Mouse (Mus musculus) gastrocnemius, postnatal 25 days (tissue): ENCODE results near the gene Sfxn2. TPM values are rescaled to one million over a fixed set of nuclear protein-coding genes. Genes with fewer than 3 reads are reported as not detected.

Experiments
- DNase-seq: peaks from one replicate; pipeline ENCODE4 v3.0.0; 2022
- total RNA-seq, 2 experiments: library from RNA; stranded (reverse); gene quantifications; 1 replicate in 1 of 2; 2 replicates in 1 of 2; pipeline ENCODE4 v1.2.3; 2021

The Sfxn2 gene
- total RNA-seq, 2 experiments from 2014 or later, result 2.8 TPM

GRCm38 (mm10) chr19:46599375-46600256 lies 26.5 kb downstream of the Sfxn2 start:
- DNase-seq, result no peak

GRCm38 (mm10) chr19:46600371-46600770 lies 27.2 kb downstream of the Sfxn2 start:
- DNase-seq, result no peak

GRCm38 (mm10) chr19:46601491-46601890 lies 28.3 kb downstream of the Sfxn2 start:
- no peak for DNase-seq

- DNase-seq, result no peak
These were observed 29.2 kb downstream of the Sfxn2 start for GRCm38 (mm10) chr19:46602406-46602805.

GRCm38 (mm10) chr19:46606718-46607117 lies 33.6 kb downstream of the Sfxn2 start:
- no peak for DNase-seq

GRCm38 (mm10) chr19:46607424-46607823 lies 34.3 kb downstream of the Sfxn2 start:
- peak; percentile 40 for DNase-seq

- DNase-seq, result no peak
These were observed 35.0 kb downstream of the Sfxn2 start for GRCm38 (mm10) chr19:46608158-46608557.

GRCm38 (mm10) chr19:46616378-46616777 lies 43.2 kb downstream of the Sfxn2 start:
- no peak for DNase-seq

GRCm38 (mm10) chr19:46617361-46617760 lies 44.2 kb downstream of the Sfxn2 start:
- DNase-seq, result no peak

- DNase-seq, result no peak
These were observed 45.2 kb downstream of the Sfxn2 start for GRCm38 (mm10) chr19:46618322-46618721.

GRCm38 (mm10) chr19:46619001-46619400 lies 45.8 kb downstream of the Sfxn2 start:
- no peak for DNase-seq

GRCm38 (mm10) chr19:46619518-46619917 lies 46.4 kb downstream of the Sfxn2 start:
- DNase-seq, result no peak

- DNase-seq, result no peak
These were observed 47.0 kb downstream of the Sfxn2 start for GRCm38 (mm10) chr19:46620016-46620808.

- no peak for DNase-seq
These were observed 48.3 kb downstream of the Sfxn2 start for GRCm38 (mm10) chr19:46621236-46622183.

- DNase-seq, result no peak
These were observed 49.6 kb downstream of the Sfxn2 start for GRCm38 (mm10) chr19:46622659-46623193.

- peak; percentile 75 for DNase-seq
These were observed 50.1 kb downstream of the Sfxn2 start for GRCm38 (mm10) chr19:46623194-46623667.

GRCm38 (mm10) chr19:46623790-46624772 lies 50.9 kb downstream of the Sfxn2 start:
- peak; percentile 83 for DNase-seq

GRCm38 (mm10) chr19:46625015-46625414 lies 51.9 kb downstream of the Sfxn2 start:
- no peak for DNase-seq

GRCm38 (mm10) chr19:46625519-46625918 lies 52.4 kb downstream of the Sfxn2 start:
- DNase-seq, result no peak

- DNase-seq, result no peak
These were observed 55.2 kb downstream of the Sfxn2 start for GRCm38 (mm10) chr19:46628403-46628802.
